12 mouse cellular contexts compared by ENCODE assay signal in genomic region chr9:32592583-32592890, GRCm38 (mm10). TPM values are rescaled to one million over a fixed set of nuclear protein-coding genes. Genes with fewer than 3 reads are reported as not detected.
DNase-seq lines count a peak whose midpoint lies in the region; ATAC-seq and TF ChIP-seq lines count a peak whose summit lies in the region.
"Had no signal": no experiment of that assay in that cellular context is flagged by ENCODE, and none has a peak within 500 bp of the region (broad histone marks: within the 10 kb centered on the region; RNA-seq: fewer than 3 reads in every experiment).

No protein-coding gene starts in this region.

- H3K4me1 ChIP-seq in hindbrain, embryonic 12.5 days: peaks cover 12% of the 10 kb centered on the region
- H3K4me1 ChIP-seq in hindbrain, embryonic 16.5 days (ENCODE audit: control insufficient read depth, insufficient read depth, low read depth, low read length): peaks cover 6% of the 10 kb centered on the region
- peaks cover 20% of the 10 kb centered on the region for H3K4me1 ChIP-seq in midbrain, embryonic 10.5 days
- peaks cover 15% of the 10 kb centered on the region for H3K4me1 ChIP-seq in midbrain, embryonic 15.5 days
- H3K4me1 ChIP-seq in heart, postnatal 0 days (ENCODE audit: control insufficient read depth, insufficient read depth): peaks cover 4% of the 10 kb centered on the region; the same call in 1 of the 2 replicates

- H3K9ac ChIP-seq in hindbrain, embryonic 12.5 days: no peak overlapping the region
- no peak overlapping the region for H3K9ac ChIP-seq in hindbrain, embryonic 16.5 days (ENCODE audit: low read depth, low read length)
- no peak overlapping the region for H3K9ac ChIP-seq in midbrain, embryonic 15.5 days
- H3K9ac ChIP-seq in heart, postnatal 0 days (replicated peaks; ENCODE audit: low read depth, low read length): no peak overlapping the region
- H3K9ac ChIP-seq: intestine, embryonic 15.5 days; neural tube, embryonic 12.5 days had no signal

- ATAC-seq in hindbrain, embryonic 12.5 days (ENCODE audit: low FRiP score): 0 out of 2 replicates have a peak, but pooled peaks have one; percentile 44
- ATAC-seq in hindbrain, embryonic 16.5 days: no peak
- ATAC-seq in midbrain, embryonic 15.5 days (replicated peaks): no peak
- ATAC-seq in heart, postnatal 0 days (ENCODE audit: insufficient read depth, low read depth): no peak
- ATAC-seq in megakaryocyte, adult 5-6 weeks (ENCODE audit: poor library complexity, severe bottlenecking): no peak
- ATAC-seq: intestine, embryonic 15.5 days had no signal

- TF ChIP-seq CTCF in brain, embryonic 14.5 days (IDR thresholded peaks at IDR 0.05; ENCODE audit: borderline replicate concordance, extremely low read depth, insufficient read depth, insufficient read length): no peak
- no peak for TF ChIP-seq CTCF in heart, postnatal 0 days (IDR thresholded peaks at IDR 0.05; ENCODE audit: low read depth)

- H3K9me3 ChIP-seq in hindbrain, embryonic 12.5 days (replicated peaks): no peaks in the 10 kb centered on the region
- H3K9me3 ChIP-seq in hindbrain, embryonic 16.5 days (ENCODE audit: control insufficient read depth, low read length): no peaks in the 10 kb centered on the region
- H3K9me3 ChIP-seq in midbrain, embryonic 10.5 days (replicated peaks): no peaks in the 10 kb centered on the region
- H3K9me3 ChIP-seq in midbrain, embryonic 15.5 days: no peaks in the 10 kb centered on the region
- H3K9me3 ChIP-seq in heart, postnatal 0 days (replicated peaks; ENCODE audit: control insufficient read depth, low read length): no peaks in the 10 kb centered on the region
- H3K9me3 ChIP-seq: intestine, embryonic 15.5 days; neural tube, embryonic 12.5 days had no signal

- H3K27ac ChIP-seq in hindbrain, embryonic 12.5 days: no peak overlapping the region
- H3K27ac ChIP-seq in hindbrain, embryonic 16.5 days (ENCODE audit: low read depth, low read length): no peak overlapping the region
- H3K27ac ChIP-seq in midbrain, embryonic 10.5 days (replicated peaks): peak overlapping the region; percentile 28; the same call in 1 of the 2 replicates
- no peak overlapping the region for H3K27ac ChIP-seq in midbrain, embryonic 15.5 days
- H3K27ac ChIP-seq in heart, postnatal 0 days (ENCODE audit: low read depth): peak overlapping the region; percentile 58; the same call in 1 of the 2 replicates
- H3K27ac ChIP-seq: intestine, embryonic 15.5 days; neural tube, embryonic 12.5 days had no signal

- no peak overlapping the region for H3K4me3 ChIP-seq in hindbrain, embryonic 12.5 days
- no peak overlapping the region for H3K4me3 ChIP-seq in hindbrain, embryonic 16.5 days (ENCODE audit: low read length)
- no peak overlapping the region for H3K4me3 ChIP-seq in midbrain, embryonic 10.5 days
- H3K4me3 ChIP-seq in midbrain, embryonic 15.5 days: no peak overlapping the region
- no peak overlapping the region for H3K4me3 ChIP-seq in heart, postnatal 0 days (ENCODE audit: low read depth, low read length)
- H3K4me3 ChIP-seq: intestine, embryonic 15.5 days; neural tube, embryonic 12.5 days had no signal

- H3K27me3 ChIP-seq in hindbrain, embryonic 12.5 days: peaks cover 29% of the 10 kb centered on the region
- peaks cover 6% of the 10 kb centered on the region; the same call in 1 of the 2 replicates for H3K27me3 ChIP-seq in hindbrain, embryonic 16.5 days (replicated peaks; ENCODE audit: control insufficient read depth, insufficient read depth, low read length)
- peaks cover 62% of the 10 kb centered on the region for H3K27me3 ChIP-seq in midbrain, embryonic 10.5 days (ENCODE audit: low read depth, poor library complexity, severe bottlenecking)
- H3K27me3 ChIP-seq in midbrain, embryonic 15.5 days (replicated peaks): peaks cover 10% of the 10 kb centered on the region; the same call in 1 of the 2 replicates
- no peaks in the 10 kb centered on the region for H3K27me3 ChIP-seq in heart, postnatal 0 days (ENCODE audit: control insufficient read depth, insufficient read depth, low read length)
- H3K27me3 ChIP-seq: intestine, embryonic 15.5 days had no signal

- TF ChIP-seq EP300 in heart, postnatal 0 days (IDR thresholded peaks at IDR 0.05; ENCODE audit: low read depth): no peak

- no peaks in the 10 kb centered on the region for H3K36me3 ChIP-seq in hindbrain, embryonic 12.5 days
- H3K36me3 ChIP-seq in hindbrain, embryonic 16.5 days (ENCODE audit: control insufficient read depth, insufficient read depth, low read length): no peaks in the 10 kb centered on the region
- H3K36me3 ChIP-seq in midbrain, embryonic 10.5 days: no peaks in the 10 kb centered on the region
- H3K36me3 ChIP-seq in midbrain, embryonic 15.5 days (replicated peaks): no peaks in the 10 kb centered on the region
- H3K36me3 ChIP-seq in heart, postnatal 0 days (replicated peaks; ENCODE audit: control insufficient read depth, insufficient read depth, low read length): no peaks in the 10 kb centered on the region
- H3K36me3 ChIP-seq: intestine, embryonic 15.5 days; neural tube, embryonic 12.5 days had no signal

- no peak for TF ChIP-seq POLR2A in brain, embryonic 14.5 days (IDR thresholded peaks at IDR 0.05; ENCODE audit: borderline replicate concordance, extremely low read depth, insufficient read depth, insufficient read length, poor library complexity, severe bottlenecking)

- no peak for DNase-seq in midbrain, embryonic 10.5 days (ENCODE audit: low spot score)
- DNase-seq in brain, embryonic 14.5 days (ENCODE audit: low read depth): peak; percentile 32
- no peak for DNase-seq in heart, postnatal 0 days (ENCODE audit: low spot score)
- no peak for DNase-seq in adrenal gland, postnatal 36 days
- DNase-seq: adrenal gland, postnatal 14 days; cerebellum, adult 9-11 months had no signal

- H3K4me2 ChIP-seq in hindbrain, embryonic 12.5 days (replicated peaks): no peak overlapping the region
- no peak overlapping the region for H3K4me2 ChIP-seq in hindbrain, embryonic 16.5 days (ENCODE audit: low read length)
- H3K4me2 ChIP-seq in midbrain, embryonic 15.5 days: no peak overlapping the region
- H3K4me2 ChIP-seq in heart, postnatal 0 days (ENCODE audit: low read depth, low read length): no peak overlapping the region

- WGBS in hindbrain, embryonic 12.5 days: 12% methylated on average over 2 of the region's 2 CpGs
- 14% methylated on average over 2 of the region's 2 CpGs for WGBS in hindbrain, embryonic 16.5 days
- 18% methylated on average over 2 of the region's 2 CpGs for whole genome bisulfite sequencing in midbrain, embryonic 10.5 days
- WGBS in midbrain, embryonic 15.5 days: 9% methylated on average over 2 of the region's 2 CpGs
- WGBS in heart, postnatal 0 days: 42% methylated on average over 2 of the region's 2 CpGs

RNA-seq across cellular contexts. Expression of gene Ets1, which starts 43.5 kb away (rescaled TPM):
- 35.7 and 38.5 TPM in 2 replicates for polyA plus RNA-seq in hindbrain, embryonic 12.5 days (2016; fragmentation: Nextera tagmentation; extraction: Ambion mirVana)
- 15.6 and 22.5 TPM in 2 replicates for polyA plus RNA-seq in hindbrain, embryonic 16.5 days (2015; fragmentation: Nextera tagmentation; extraction: Ambion mirVana)
- polyA plus RNA-seq in midbrain, embryonic 10.5 days (2016; fragmentation: Nextera tagmentation; extraction: Ambion mirVana): 25.7 and 26.2 TPM in 2 replicates
- polyA plus RNA-seq in midbrain, embryonic 15.5 days (2015; fragmentation: Nextera tagmentation; extraction: Ambion mirVana): 18.6 and 20.8 TPM in 2 replicates
- polyA plus RNA-seq in brain, embryonic 14.5 days (2012; rRNA removed): 10.6 and 15.8 TPM in 2 replicates
- 55.8 and 72.7 TPM in 2 replicates for total RNA-seq in heart, postnatal 0 days (2014; rRNA removed; ENCODE audit: low replicate concordance)
- 31.6 and 34.3 TPM in 2 replicates for polyA plus RNA-seq in heart, postnatal 0 days (2015; fragmentation: Nextera tagmentation; extraction: Ambion mirVana)
- total RNA-seq in adrenal gland, postnatal 36 days (2021): 10 to 100 TPM; 28.6 to 36.8 TPM
- total RNA-seq in megakaryocyte, adult 5-6 weeks (2015): 8.6 and 16.8 TPM in 2 replicates
- total RNA-seq in megakaryocyte, adult 5-6 weeks (2017): 29.5 and 33.1 TPM in 2 replicates

RNA-seq across cellular contexts. Expression of gene Fli1, which starts 49.9 kb away (rescaled TPM):
- polyA plus RNA-seq in hindbrain, embryonic 12.5 days (2016; fragmentation: Nextera tagmentation; extraction: Ambion mirVana): 24.4 and 26.4 TPM in 2 replicates
- polyA plus RNA-seq in hindbrain, embryonic 16.5 days (2015; fragmentation: Nextera tagmentation; extraction: Ambion mirVana): 6.4 and 8.4 TPM in 2 replicates
- 13.9 and 17.6 TPM in 2 replicates for polyA plus RNA-seq in midbrain, embryonic 10.5 days (2016; fragmentation: Nextera tagmentation; extraction: Ambion mirVana)
- 7.9 and 8.1 TPM in 2 replicates for polyA plus RNA-seq in midbrain, embryonic 15.5 days (2015; fragmentation: Nextera tagmentation; extraction: Ambion mirVana)
- polyA plus RNA-seq in brain, embryonic 14.5 days (2012; rRNA removed): 2.5 and 5.3 TPM in 2 replicates
- total RNA-seq in heart, postnatal 0 days (2014; rRNA removed; ENCODE audit: low replicate concordance): 25.9 and 29.5 TPM in 2 replicates
- polyA plus RNA-seq in heart, postnatal 0 days (2015; fragmentation: Nextera tagmentation; extraction: Ambion mirVana): 19.0 and 19.2 TPM in 2 replicates
- total RNA-seq in adrenal gland, postnatal 36 days (2021): 10 to 100 TPM; 15.4 to 15.5 TPM
- 89.0 and 92.7 TPM in 2 replicates for total RNA-seq in megakaryocyte, adult 5-6 weeks (2015)
- 95.8 and 106 TPM in 2 replicates for total RNA-seq in megakaryocyte, adult 5-6 weeks (2017)

Comparison
In these comparisons a context has a peak if more than half of its experiments do, and no peak if none do; other contexts are left out.
1. H3K27ac ChIP-seq: peak in midbrain, embryonic 10.5 days (single experiment) and heart, postnatal 0 days (single experiment); none in hindbrain, embryonic 12.5 days (single experiment), hindbrain, embryonic 16.5 days (single experiment) and midbrain, embryonic 15.5 days (single experiment).